Mouse (Mus musculus) left cerebral cortex, adult 6 months (tissue): ENCODE results near the gene Rif1. TPM values are rescaled to one million over a fixed set of nuclear protein-coding genes. Genes with fewer than 3 reads are reported as not detected.

Experiments
- long read RNA-seq, 2 experiments: library from polyadenylated mRNA; unstranded; transcript quantifications; one replicate each; pipeline ENCODE4 v2.0.0; 2019 to 2020
- polyA plus RNA-seq: library from polyadenylated mRNA; unstranded; fragments of <200 nt; fragmentation: Nextera tagmentation; gene quantifications from 2 replicates; pipeline ENCODE4 v1.2.3, GENCODE M21; 2021

Gene Rif1
- polyA plus RNA-seq = 2.2 and 3.1 TPM in 2 replicates
- long read RNA-seq, experiment 1, partial matches to known transcripts = 6 of 17 reads
- long read RNA-seq, experiment 1, other reads (novel, unspliced or antisense) = 10 of 17 reads
- long read RNA-seq, experiment 2, partial matches to known transcripts = 5 of 14 reads
- long read RNA-seq, experiment 2, other reads (novel, unspliced or antisense) = 8 of 14 reads

GRCm38 (mm10) chr2:52072491-52073140 is at the start of gene Rif1:
Gene Rif1 (plus strand): TSS chr2:52072832.

GRCm38 (mm10) chr2:52037882-52038281 is 34.8 kb upstream of the Rif1 start, which contains the start of gene Tnfaip6:
Gene Tnfaip6 (plus strand): TSS chr2:52038009.

Other genes with a start within 250 kb of the Rif1 start
- gene Rbm43, start 137.7 kb upstream of the Rif1 start, polyA plus RNA-seq = 12.5 and 15.4 TPM in 2 replicates
- gene Nmi, start 99.3 kb upstream of the Rif1 start, polyA plus RNA-seq = 9.6 and 12.0 TPM in 2 replicates
- gene Tnfaip6, start 34.8 kb upstream of the Rif1 start, polyA plus RNA-seq = 17.0 and 20.1 TPM in 2 replicates